Mouse (Mus musculus) olfactory bulb, adult 2 months (tissue): ENCODE measurements around the gene Secisbp2.

Experiments used
- CTCF ChIP-seq: fragments of 200-500 bp; IDR thresholded peaks from 2 replicates; pipeline ENCODE4 v1.5.1; 2012; ENCODE audit warnings: low read depth, mild to moderate bottlenecking, low read length, moderate library complexity; ENCODE audit not compliant: insufficient read depth
- POLR2A ChIP-seq: fragments of 200-500 bp; IDR thresholded peaks from 2 replicates; pipeline ENCODE4 v1.6.1; 2012; ENCODE audit warnings: mild to moderate bottlenecking, low read depth, low read length, moderate library complexity; ENCODE audit not compliant: insufficient read depth

DNA sequence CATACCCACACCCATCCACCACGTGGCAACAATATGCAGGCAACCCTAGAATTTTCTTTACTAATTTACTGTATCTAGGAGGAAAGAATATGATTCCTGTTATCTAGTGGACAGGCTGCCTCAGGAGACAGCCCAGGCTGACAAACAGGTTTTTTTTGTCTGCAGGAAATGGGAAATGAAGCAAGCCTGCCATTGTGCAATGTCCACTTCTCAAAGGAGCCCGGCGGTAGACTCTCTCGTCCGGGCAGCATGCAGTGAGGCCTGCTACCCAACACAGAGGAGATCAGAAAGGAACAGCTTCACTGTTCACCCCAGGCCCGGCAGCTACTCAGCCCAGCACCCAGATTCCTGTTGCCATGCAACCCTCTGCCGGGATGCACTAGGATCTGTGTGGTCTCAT is 59.2 kb downstream of the Secisbp2 start:
- no peak for TF ChIP-seq POLR2A
- no peak for TF ChIP-seq CTCF
